Mouse (Mus musculus) kidney, postnatal 0 days (tissue): ENCODE measurements around the gene Lrmda. TPM values are rescaled to one million over a fixed set of nuclear protein-coding genes. Genes with fewer than 3 reads are reported as not detected.

Source experiments
- ATAC-seq: fragments of 200-750 bp; cut with Nextera tagmentation; replicated peaks from 2 replicates; pipeline ENCODE4 v1.8.0; 2017; ENCODE audit warnings: low read depth, moderate number of reproducible peaks, moderate TSS enrichment, moderate library complexity; ENCODE audit not compliant: low FRiP score
- DNase-seq: peaks from one replicate; pipeline ENCODE4 v3.0.0-alpha.2; 2016; ENCODE audit warnings: low spot score
- H3K27ac ChIP-seq: fragments of 300-500 bp; sonication (generic); 2 replicates; pipeline ENCODE4 v1.5.1; 2014; ENCODE audit warnings: mild to moderate bottlenecking
- H3K27me3 ChIP-seq: fragments of 300-500 bp; sonication (generic); 2 replicates; pipeline ENCODE4 v1.6.1; 2014; ENCODE audit warnings: low read length, mixed read lengths; ENCODE audit not compliant: insufficient read depth
- H3K36me3 ChIP-seq: fragments of 300-500 bp; sonication (generic); 2 replicates; pipeline ENCODE4 v1.6.1; 2014; ENCODE audit warnings: low read length, mixed read lengths; ENCODE audit not compliant: insufficient read depth
- H3K4me1 ChIP-seq: fragments of 300-500 bp; sonication (generic); replicated peaks from 2 replicates; pipeline ENCODE4 v1.6.1; 2014; ENCODE audit warnings: antibody characterized with exemption, low read length, mixed read lengths; ENCODE audit not compliant: insufficient read depth
- H3K4me2 ChIP-seq: fragments of 300-500 bp; sonication (generic); 2 replicates; pipeline ENCODE4 v1.6.1; 2014; ENCODE audit warnings: mild to moderate bottlenecking, low read length, moderate library complexity, mixed read lengths
- H3K4me3 ChIP-seq: fragments of 300-500 bp; sonication (generic); replicated peaks from 2 replicates; pipeline ENCODE4 v1.5.1; 2014; ENCODE audit warnings: low read depth, low read length
- H3K9ac ChIP-seq: fragments of 300-500 bp; sonication (generic); 2 replicates; pipeline ENCODE4 v1.6.1; 2014; ENCODE audit warnings: low read depth, low read length
- H3K9me3 ChIP-seq: fragments of 300-500 bp; sonication (generic); replicated peaks from 2 replicates; pipeline ENCODE4 v1.6.1; 2016; ENCODE audit warnings: low read length, inconsistent platforms, mixed read lengths
- CTCF ChIP-seq: IDR thresholded peaks from 2 replicates; pipeline ENCODE4 v1.5.1; 2016; ENCODE audit warnings: antibody characterized with exemption, low read depth, mild to moderate bottlenecking, moderate library complexity
- WGBS: fragments of 180-500 bp; shearing (Covaris S2); extraction: QIAGEN DNeasy Blood & Tissue Kit; methylation state at CpG from one replicate; pipeline ENCODE4 v1.1.7; 2014; 5-methylcytosine and 5-hydroxymethylcytosine counted together
- polyA plus RNA-seq: library from polyadenylated mRNA; unstranded; fragments of >200 nt; fragmentation: Nextera tagmentation; extraction: Ambion mirVana; gene quantifications from 2 replicates; pipeline ENCODE4 v1.2.1, GENCODE M21; 2015

Gene Lrmda
- polyA plus RNA-seq, 1 experiment from 2014 or later = 0.83 TPM

- WGBS = over 99% methylated on average over 4 of the region's 4 CpGs
- Histone ChIP-seq H3K4me3 (no peak overlapping the region), H3K9ac (no peak overlapping the region), H3K36me3 (no peaks in the 10 kb centered on the region), H3K9me3 (no peaks in the 10 kb centered on the region), H3K27ac (no peak overlapping the region), H3K4me2 (no peak overlapping the region), H3K27me3 (no peaks in the 10 kb centered on the region), H3K4me1 (0 out of 2 replicates have a peak, but pooled peaks cover under 1% of the 10 kb centered on the region)
- no peak for TF ChIP-seq CTCF
- ATAC-seq (no peak), DNase-seq (no peak)
Observed at GRCm38 (mm10) chr14:21999588-21999987, 19.9 kb upstream of the Lrmda start.

DNA sequence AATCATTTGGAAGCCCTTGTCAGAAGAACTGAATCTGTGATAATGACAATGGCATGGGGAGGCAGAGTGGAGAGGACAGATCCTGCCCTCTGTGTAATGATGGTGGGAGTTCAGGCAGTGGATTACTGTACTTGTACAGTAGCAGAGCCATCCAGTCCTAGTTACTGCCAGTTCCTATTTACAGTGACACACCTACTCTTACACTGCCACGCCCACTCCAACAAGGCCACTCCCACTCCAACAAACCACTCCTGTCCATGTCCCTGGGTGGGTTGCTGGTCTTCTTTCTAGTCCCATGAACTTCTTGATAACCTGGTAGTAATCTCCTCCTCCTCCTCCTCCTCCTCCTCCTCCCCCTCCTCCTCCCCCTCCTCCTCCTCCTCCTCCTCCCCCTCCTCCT, 16.3 kb upstream of the Lrmda start:
- no peak for TF ChIP-seq CTCF
- Histone ChIP-seq H3K4me3 (no peak overlapping the region), H3K4me1 (no peaks in the 10 kb centered on the region), H3K4me2 (no peak overlapping the region), H3K27ac (no peak overlapping the region), H3K9ac (no peak overlapping the region), H3K27me3 (no peaks in the 10 kb centered on the region), H3K36me3 (no peaks in the 10 kb centered on the region), H3K9me3 (no peaks in the 10 kb centered on the region)
- no peak for ATAC-seq
- WGBS = 81% methylated on average over 1 of the region's 1 CpGs
- no peak for DNase-seq

GRCm38 (mm10) chr14:22003631-22004030, 15.9 kb upstream of the Lrmda start:
- ATAC-seq = no peak
- Histone ChIP-seq H3K9ac (no peak overlapping the region), H3K4me2 (no peak overlapping the region), H3K4me3 (no peak overlapping the region), H3K27me3 (no peaks in the 10 kb centered on the region), H3K9me3 (no peaks in the 10 kb centered on the region), H3K36me3 (no peaks in the 10 kb centered on the region), H3K4me1 (no peaks in the 10 kb centered on the region), H3K27ac (no peak overlapping the region)
- TF ChIP-seq CTCF = no peak
- 76% methylated on average over 4 of the region's 4 CpGs for WGBS
- DNase-seq = no peak

DNA sequence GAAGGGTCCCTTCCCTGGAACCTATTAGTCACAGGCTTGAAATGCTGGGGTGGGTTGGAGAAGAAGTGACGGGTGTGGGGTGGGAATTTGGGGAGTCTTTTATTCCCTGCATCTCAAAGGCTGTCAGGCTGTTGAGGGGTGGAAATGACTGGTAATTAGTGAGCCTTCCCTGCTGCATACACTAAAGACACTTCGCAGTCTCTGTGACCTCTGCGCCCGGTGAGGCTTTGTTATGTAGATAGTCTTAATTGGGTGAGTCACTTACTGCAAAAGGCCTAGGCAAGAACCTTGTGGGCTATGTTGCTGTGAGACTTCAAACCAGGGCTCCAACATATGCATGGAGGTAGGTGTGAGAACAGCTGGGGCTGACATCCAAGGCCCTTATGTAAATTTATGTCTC, 14.6 kb upstream of the Lrmda start:
- 70% methylated on average over 4 of the region's 4 CpGs for WGBS
- no peak overlapping the region for H3K27ac ChIP-seq
- DNase-seq (no peak), ATAC-seq (no peak)
- H3K4me3 ChIP-seq = no peak overlapping the region
- no peaks in the 10 kb centered on the region for H3K27me3 ChIP-seq
- H3K9me3 ChIP-seq = no peaks in the 10 kb centered on the region
- no peak overlapping the region for H3K4me2 ChIP-seq
- H3K4me1 ChIP-seq = no peaks in the 10 kb centered on the region
- H3K36me3 ChIP-seq = no peaks in the 10 kb centered on the region
- TF ChIP-seq CTCF = no peak
- no peak overlapping the region for H3K9ac ChIP-seq

DNA sequence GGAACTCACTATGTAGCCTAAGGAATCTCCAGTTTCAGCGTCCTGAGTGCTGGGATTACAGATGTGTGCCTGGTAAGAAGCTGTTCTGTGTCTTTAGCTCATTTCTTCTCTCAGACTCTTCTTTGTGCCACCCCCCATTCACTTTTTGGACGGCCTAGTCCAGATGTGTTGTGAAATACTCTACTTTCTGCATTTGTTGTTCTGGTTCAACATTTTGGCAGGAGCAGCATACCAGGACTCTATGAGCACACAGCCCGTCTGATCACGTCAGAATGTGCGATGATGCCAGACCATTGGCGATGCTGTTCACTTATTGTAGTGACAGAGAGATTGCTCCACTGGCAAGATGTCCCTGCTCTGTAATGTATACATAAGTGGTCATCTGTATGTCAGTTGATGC, 12.5 kb upstream of the Lrmda start:
- ATAC-seq (no peak), DNase-seq (no peak)
- TF ChIP-seq CTCF = no peak
- H3K27ac ChIP-seq = no peak overlapping the region
- no peak overlapping the region for H3K9ac ChIP-seq
- H3K27me3 ChIP-seq = no peaks in the 10 kb centered on the region
- no peaks in the 10 kb centered on the region for H3K4me1 ChIP-seq
- no peaks in the 10 kb centered on the region for H3K9me3 ChIP-seq
- H3K4me3 ChIP-seq = no peak overlapping the region
- H3K4me2 ChIP-seq = no peak overlapping the region
- WGBS = 83% methylated on average over 6 of the region's 6 CpGs
- H3K36me3 ChIP-seq = no peaks in the 10 kb centered on the region

- Histone ChIP-seq H3K27me3 (no peaks in the 10 kb centered on the region), H3K4me1 (peaks cover 3% of the 10 kb centered on the region; the same call in 1 of the 2 replicates), H3K4me2 (no peak overlapping the region), H3K27ac (no peak overlapping the region), H3K9me3 (no peaks in the 10 kb centered on the region), H3K9ac (no peak overlapping the region), H3K36me3 (no peaks in the 10 kb centered on the region), H3K4me3 (no peak overlapping the region)
- WGBS = 85% methylated on average over 5 of the region's 5 CpGs
- no peak for TF ChIP-seq CTCF
- no peak for DNase-seq
- no peak for ATAC-seq
Observed at GRCm38 (mm10) chr14:22014315-22014714, 5.2 kb upstream of the Lrmda start.

DNA sequence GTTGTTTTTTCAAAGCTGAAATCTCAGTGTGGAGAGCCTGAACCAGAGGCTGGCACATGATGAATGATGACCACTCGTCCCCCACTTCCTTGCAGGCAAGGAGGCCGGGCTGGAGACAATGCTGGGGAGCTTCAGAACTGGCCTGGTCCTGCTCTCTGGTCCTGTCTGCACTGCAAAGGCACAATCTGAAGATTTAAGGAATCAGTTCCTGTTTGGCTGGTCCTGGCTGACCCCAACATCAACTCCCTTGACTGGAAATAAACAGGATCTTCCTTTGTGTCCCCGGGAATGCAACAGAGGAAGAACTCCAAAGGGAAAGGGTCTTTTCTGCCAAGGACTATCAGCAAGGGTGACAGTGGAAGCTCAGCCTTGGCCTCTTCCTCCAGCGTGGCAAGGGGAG, 4.7 kb upstream of the Lrmda start:
- no peak overlapping the region for H3K27ac ChIP-seq
- no peak for TF ChIP-seq CTCF
- ATAC-seq = no peak

More for the DNA sequence above, 4.7 kb upstream of the Lrmda start:
- H3K36me3 ChIP-seq = no peaks in the 10 kb centered on the region
- WGBS = 35% methylated on average over 4 of the region's 4 CpGs
- no peaks in the 10 kb centered on the region for H3K9me3 ChIP-seq
- H3K4me3 ChIP-seq = no peak overlapping the region
- no peak overlapping the region for H3K4me2 ChIP-seq
- H3K27me3 ChIP-seq = no peaks in the 10 kb centered on the region
- peaks cover 5% of the 10 kb centered on the region; the same call in 1 of the 2 replicates for H3K4me1 ChIP-seq
- peak; percentile 52 for DNase-seq
- no peak overlapping the region for H3K9ac ChIP-seq
